Mouse (Mus musculus) olfactory bulb, adult 2 months (tissue): ENCODE results near the gene Ccdc127.

ENCODE experiments used
- CTCF ChIP-seq: fragments of 200-500 bp; IDR thresholded peaks from 2 replicates; pipeline ENCODE4 v1.5.1; 2012; ENCODE audit warnings: low read depth, mild to moderate bottlenecking, low read length, moderate library complexity; ENCODE audit not compliant: insufficient read depth
- POLR2A ChIP-seq: fragments of 200-500 bp; IDR thresholded peaks from 2 replicates; pipeline ENCODE4 v1.6.1; 2012; ENCODE audit warnings: mild to moderate bottlenecking, low read depth, low read length, moderate library complexity; ENCODE audit not compliant: insufficient read depth

DNA sequence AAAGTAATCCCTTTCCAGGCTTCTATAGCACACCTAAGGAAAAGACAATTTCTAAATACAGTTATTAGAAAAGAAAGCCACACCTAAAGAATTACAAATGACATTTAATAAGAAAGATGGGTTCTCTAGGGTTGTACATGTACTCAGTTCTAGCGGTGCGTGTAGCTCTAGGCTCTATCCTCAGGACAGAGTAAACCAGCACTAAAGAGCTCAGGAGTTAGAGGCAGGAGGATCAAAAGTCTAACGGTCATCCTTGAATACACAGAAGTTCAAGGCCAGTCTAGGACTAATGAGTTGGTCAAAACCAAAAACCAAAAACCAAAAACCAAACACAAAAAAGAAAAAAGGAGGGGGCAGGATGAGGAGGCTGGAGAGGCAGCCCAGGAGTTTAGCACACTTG lies 35.5 kb upstream of the Ccdc127 start:
- TF ChIP-seq CTCF (no peak), POLR2A (no peak)
